Mouse (Mus musculus): Measurements from ENCODE around the gene Morn1. TPM values are rescaled to one million over a fixed set of nuclear protein-coding genes. Genes with fewer than 3 reads are reported as not detected.

The Morn1 gene
- polyA plus RNA-seq, 1 experiment from 2014 or later, result 6.1 TPM

- Histone ChIP-seq H3K27me3 (ENCODE audit: control insufficient read depth, insufficient read depth, low read length) (no peaks in the 10 kb centered on the region), H3K27ac (no peak overlapping the region), H3K36me3 (replicated peaks; ENCODE audit: control insufficient read depth, insufficient read depth) (no peaks in the 10 kb centered on the region), H3K9ac (no peak overlapping the region), H3K4me2 (replicated peaks) (no peak overlapping the region), H3K4me3 (replicated peaks; ENCODE audit: low read length) (no peak overlapping the region), H3K4me1 (replicated peaks; ENCODE audit: control insufficient read depth, insufficient read depth, low read length) (peaks cover 12% of the 10 kb centered on the region), H3K9me3 (ENCODE audit: control insufficient read depth, low read length) (no peaks in the 10 kb centered on the region)
- DNase-seq (ENCODE audit: low spot score) (no peak), ATAC-seq (ENCODE audit: low FRiP score) (no peak)
- 86% methylated on average over 12 of the region's 12 CpGs for WGBS
Observed at GRCm38 (mm10) chr4:155139281-155140045, 53.1 kb downstream of the Morn1 start.

- no peak overlapping the region for H3K4me3 ChIP-seq (replicated peaks; ENCODE audit: low read length)
- no peaks in the 10 kb centered on the region for H3K36me3 ChIP-seq (replicated peaks; ENCODE audit: control insufficient read depth, insufficient read depth)
- no peak overlapping the region for H3K4me2 ChIP-seq (replicated peaks)
- H3K27me3 ChIP-seq (ENCODE audit: control insufficient read depth, insufficient read depth, low read length), result no peaks in the 10 kb centered on the region
- no peak overlapping the region for H3K9ac ChIP-seq
- H3K27ac ChIP-seq, result no peak overlapping the region
- no peak for ATAC-seq (ENCODE audit: low FRiP score)
- DNase-seq (ENCODE audit: low spot score), result no peak
- peaks cover 19% of the 10 kb centered on the region for H3K4me1 ChIP-seq (replicated peaks; ENCODE audit: control insufficient read depth, insufficient read depth, low read length)
- WGBS, result 79% methylated on average over 2 of the region's 2 CpGs
- no peaks in the 10 kb centered on the region for H3K9me3 ChIP-seq (ENCODE audit: control insufficient read depth, low read length)
Observed at GRCm38 (mm10) chr4:155140150-155140549, 53.8 kb downstream of the Morn1 start.

DNA sequence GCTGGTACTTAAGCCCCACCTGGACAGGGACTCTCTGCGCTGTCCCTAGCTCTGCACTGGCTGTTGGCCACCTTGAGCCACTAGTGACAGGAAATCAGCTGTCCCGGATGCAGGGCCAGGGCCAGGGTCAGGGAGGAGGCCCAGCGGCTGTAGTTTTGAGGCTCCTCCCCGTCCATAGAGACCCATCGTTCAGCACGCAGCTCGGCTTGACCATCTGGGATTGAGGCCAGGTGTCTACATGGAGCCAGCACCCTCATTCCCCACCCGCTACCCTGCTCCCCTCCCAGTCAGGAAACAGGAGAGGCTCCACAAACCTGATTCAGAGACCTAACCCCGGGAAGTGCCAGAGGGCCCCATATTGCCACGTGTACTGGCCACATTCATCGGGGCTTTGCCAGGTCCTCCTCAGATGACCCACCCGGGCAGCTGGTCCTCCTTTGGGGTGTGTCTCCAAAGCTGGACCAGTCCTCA, 54.5 kb downstream of the Morn1 start:
- Histone ChIP-seq H3K4me3 (replicated peaks; ENCODE audit: low read length) (no peak overlapping the region), H3K9ac (no peak overlapping the region), H3K27ac (no peak overlapping the region), H3K9me3 (ENCODE audit: control insufficient read depth, low read length) (no peaks in the 10 kb centered on the region), H3K4me1 (replicated peaks; ENCODE audit: control insufficient read depth, insufficient read depth, low read length) (peaks cover 19% of the 10 kb centered on the region), H3K4me2 (replicated peaks) (no peak overlapping the region), H3K27me3 (ENCODE audit: control insufficient read depth, insufficient read depth, low read length) (no peaks in the 10 kb centered on the region), H3K36me3 (replicated peaks; ENCODE audit: control insufficient read depth, insufficient read depth) (no peaks in the 10 kb centered on the region)
- DNase-seq (ENCODE audit: low spot score) (no peak), ATAC-seq (ENCODE audit: low FRiP score) (no peak)
- WGBS, result 71% methylated on average over 12 of the region's 12 CpGs

DNA sequence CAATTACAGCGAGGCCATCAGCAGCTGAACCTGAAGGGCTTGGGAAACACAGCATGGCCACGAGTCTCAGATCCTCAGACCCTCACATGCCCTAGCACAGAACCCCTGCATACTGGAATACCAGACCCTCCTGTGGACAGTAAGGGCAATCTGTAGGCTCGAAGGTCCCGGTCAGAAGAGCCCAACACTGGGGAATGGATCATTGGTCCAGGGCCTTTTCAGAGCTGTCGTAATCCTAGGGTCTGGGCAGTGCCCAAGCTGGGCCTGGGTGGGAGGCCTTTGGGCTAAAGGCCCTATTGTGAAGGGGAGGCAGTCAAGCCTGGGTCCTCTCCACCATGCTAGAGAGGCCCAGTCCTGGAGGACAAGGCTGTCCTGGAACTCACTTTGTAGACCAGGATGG, 56.5 kb downstream of the Morn1 start:
- no peaks in the 10 kb centered on the region for H3K9me3 ChIP-seq (ENCODE audit: control insufficient read depth, low read length)
- peaks cover 19% of the 10 kb centered on the region for H3K4me1 ChIP-seq (replicated peaks; ENCODE audit: control insufficient read depth, insufficient read depth, low read length)
- no peaks in the 10 kb centered on the region for H3K27me3 ChIP-seq (ENCODE audit: control insufficient read depth, insufficient read depth, low read length)
- ATAC-seq (ENCODE audit: low FRiP score) (no peak), DNase-seq (ENCODE audit: low spot score) (no peak)
- no peaks in the 10 kb centered on the region for H3K36me3 ChIP-seq (replicated peaks; ENCODE audit: control insufficient read depth, insufficient read depth)
- WGBS, result 97% methylated on average over 5 of the region's 5 CpGs
- peak overlapping the region; percentile 82; the same call in 1 of the 2 replicates for H3K27ac ChIP-seq
- H3K4me2 ChIP-seq (replicated peaks), result no peak overlapping the region
- no peak overlapping the region for H3K4me3 ChIP-seq (replicated peaks; ENCODE audit: low read length)
- H3K9ac ChIP-seq, result no peak overlapping the region

GRCm38 (mm10) chr4:155143411-155143810, 57.0 kb downstream of the Morn1 start:
- no peak; the same call in 1 of the 2 replicates for ATAC-seq (ENCODE audit: low FRiP score)
- 43% methylated on average over 2 of the region's 2 CpGs for WGBS
- H3K27ac ChIP-seq, result peak overlapping the region; percentile 82
- no peaks in the 10 kb centered on the region for H3K36me3 ChIP-seq (replicated peaks; ENCODE audit: control insufficient read depth, insufficient read depth)
- H3K9me3 ChIP-seq (ENCODE audit: control insufficient read depth, low read length), result no peaks in the 10 kb centered on the region
- no peak overlapping the region for H3K4me3 ChIP-seq (replicated peaks; ENCODE audit: low read length)
- DNase-seq (ENCODE audit: low spot score), result no peak
- H3K27me3 ChIP-seq (ENCODE audit: control insufficient read depth, insufficient read depth, low read length), result no peaks in the 10 kb centered on the region
- no peak overlapping the region for H3K4me2 ChIP-seq (replicated peaks)
- 0 out of 2 replicates have a peak overlapping the region, but pooled peaks have one; percentile 28 for H3K9ac ChIP-seq
- peaks cover 19% of the 10 kb centered on the region for H3K4me1 ChIP-seq (replicated peaks; ENCODE audit: control insufficient read depth, insufficient read depth, low read length)

- no peaks in the 10 kb centered on the region for H3K9me3 ChIP-seq (ENCODE audit: control insufficient read depth, low read length)
- 38% methylated on average over 12 of the region's 12 CpGs for WGBS
- peaks cover 19% of the 10 kb centered on the region for H3K4me1 ChIP-seq (replicated peaks; ENCODE audit: control insufficient read depth, insufficient read depth, low read length)
- peak; percentile 74 for ATAC-seq (ENCODE audit: low FRiP score)
- H3K9ac ChIP-seq, result 0 out of 2 replicates have a peak overlapping the region, but pooled peaks have one; percentile 28
- H3K27me3 ChIP-seq (ENCODE audit: control insufficient read depth, insufficient read depth, low read length), result no peaks in the 10 kb centered on the region
- H3K4me3 ChIP-seq (replicated peaks; ENCODE audit: low read length), result no peak overlapping the region
- H3K4me2 ChIP-seq (replicated peaks), result no peak overlapping the region; the same call in 1 of the 2 replicates
- H3K36me3 ChIP-seq (replicated peaks; ENCODE audit: control insufficient read depth, insufficient read depth), result no peaks in the 10 kb centered on the region
- H3K27ac ChIP-seq, result peak overlapping the region; percentile 82
- peak; percentile 70 for DNase-seq (ENCODE audit: low spot score)
Observed at GRCm38 (mm10) chr4:155143871-155144502, 57.6 kb downstream of the Morn1 start.

DNA sequence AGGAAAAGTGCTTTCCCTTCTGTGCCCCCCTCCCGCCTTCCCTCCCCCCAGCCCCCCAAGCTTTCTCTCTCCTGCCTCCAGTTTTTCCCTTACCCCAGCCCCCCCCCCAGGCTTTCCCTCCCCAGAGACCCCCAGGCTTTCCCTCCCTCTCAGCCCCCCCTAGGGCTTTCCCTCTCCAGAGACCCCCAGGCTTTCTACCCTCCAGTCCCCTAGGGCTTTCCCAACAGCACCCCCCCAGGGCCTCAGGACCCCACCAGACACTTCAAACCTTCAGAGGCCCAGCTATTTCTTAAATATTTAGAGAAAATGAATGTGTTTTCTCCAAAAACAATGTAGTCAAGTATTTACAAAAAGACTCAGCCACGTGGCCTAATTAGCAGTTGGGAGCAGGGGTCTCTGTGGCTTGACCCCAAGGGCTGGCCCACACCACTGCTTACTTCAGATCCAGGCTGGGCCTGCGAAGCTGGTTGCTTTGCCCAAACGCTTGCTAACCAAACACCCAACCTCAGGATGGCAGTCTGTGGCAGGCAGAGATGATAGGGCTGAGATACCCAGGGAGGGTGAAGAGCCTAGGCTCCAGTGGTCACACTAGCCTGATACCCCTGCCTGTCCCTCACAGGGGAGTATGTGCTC, 58.3 kb downstream of the Morn1 start:
- no peak overlapping the region for H3K9ac ChIP-seq
- no peak for ATAC-seq (ENCODE audit: low FRiP score)
- no peak overlapping the region for H3K4me3 ChIP-seq (replicated peaks; ENCODE audit: low read length)
- no peaks in the 10 kb centered on the region for H3K36me3 ChIP-seq (replicated peaks; ENCODE audit: control insufficient read depth, insufficient read depth)
- 46% methylated on average over 4 of the region's 4 CpGs for WGBS
- no peak overlapping the region for H3K4me2 ChIP-seq (replicated peaks)
- no peak for DNase-seq (ENCODE audit: low spot score)
- peaks cover 19% of the 10 kb centered on the region for H3K4me1 ChIP-seq (replicated peaks; ENCODE audit: control insufficient read depth, insufficient read depth, low read length)
- H3K9me3 ChIP-seq (ENCODE audit: control insufficient read depth, low read length), result no peaks in the 10 kb centered on the region
- H3K27ac ChIP-seq, result peak overlapping the region; percentile 82
- no peaks in the 10 kb centered on the region for H3K27me3 ChIP-seq (ENCODE audit: control insufficient read depth, insufficient read depth, low read length)

DNA sequence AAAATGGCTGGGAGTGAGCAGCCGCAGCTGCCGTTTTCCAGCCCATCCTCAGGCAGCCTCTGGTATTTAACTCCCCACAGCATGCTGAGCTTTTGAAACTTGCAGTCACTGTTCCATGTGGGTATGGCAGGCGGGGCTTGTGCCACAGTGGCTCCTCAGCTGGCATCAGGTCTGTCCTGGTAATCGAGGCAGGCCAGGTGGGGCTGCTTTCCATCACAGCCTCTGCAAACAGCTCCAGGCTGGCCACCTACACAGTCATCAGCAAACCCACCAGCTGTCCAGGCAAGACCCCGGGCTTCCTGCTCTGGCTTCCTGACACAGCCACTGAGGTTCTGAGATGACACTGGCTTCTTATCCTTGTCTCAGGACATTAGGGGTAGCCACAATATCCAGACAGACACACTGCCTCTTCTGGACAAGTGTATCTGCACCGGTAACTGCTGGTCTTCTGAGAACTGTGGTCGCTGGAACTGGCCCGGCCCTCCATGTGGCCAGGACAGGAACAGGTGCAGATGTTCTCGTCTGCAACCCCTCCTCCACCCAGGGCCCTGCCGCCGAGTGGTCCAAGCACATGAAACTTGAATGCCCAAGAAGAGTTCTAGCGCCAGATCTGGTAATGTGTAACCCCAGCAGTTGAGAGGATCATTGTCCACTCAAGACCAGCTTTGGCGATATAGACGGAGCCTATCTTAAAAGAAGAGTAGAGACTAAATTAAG, 59.9 kb downstream of the Morn1 start:
- Histone ChIP-seq H3K9me3 (ENCODE audit: control insufficient read depth, low read length) (no peaks in the 10 kb centered on the region), H3K4me2 (replicated peaks) (no peak overlapping the region), H3K4me1 (replicated peaks; ENCODE audit: control insufficient read depth, insufficient read depth, low read length) (peaks cover 31% of the 10 kb centered on the region), H3K27ac (no peak overlapping the region), H3K4me3 (replicated peaks; ENCODE audit: low read length) (no peak overlapping the region), H3K36me3 (replicated peaks; ENCODE audit: control insufficient read depth, insufficient read depth) (no peaks in the 10 kb centered on the region), H3K9ac (no peak overlapping the region), H3K27me3 (ENCODE audit: control insufficient read depth, insufficient read depth, low read length) (no peaks in the 10 kb centered on the region)
- ATAC-seq (ENCODE audit: low FRiP score) (no peak), DNase-seq (ENCODE audit: low spot score) (no peak)
- WGBS, result 68% methylated on average over 14 of the region's 14 CpGs

DNA sequence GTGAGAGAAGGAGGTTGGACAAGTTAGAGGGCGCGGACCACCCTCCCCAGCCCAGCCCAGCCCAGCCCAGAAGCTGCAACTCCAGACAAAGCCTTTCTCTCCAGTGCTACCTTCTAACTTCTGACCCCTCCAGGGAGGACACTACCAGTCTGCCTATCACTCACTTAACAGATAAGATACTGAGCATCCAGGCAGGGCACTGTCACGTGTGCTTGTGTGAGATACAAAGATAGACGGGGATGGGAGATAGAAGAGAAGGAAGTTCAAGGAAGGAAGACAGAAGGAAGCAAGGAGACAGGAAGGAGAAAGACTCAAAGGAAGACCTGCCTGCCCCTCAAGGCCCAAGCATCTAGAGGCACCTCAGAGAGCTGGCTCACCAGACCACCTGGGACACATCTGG, 62.1 kb downstream of the Morn1 start:
- Histone ChIP-seq H3K27ac (no peak overlapping the region), H3K9ac (no peak overlapping the region), H3K36me3 (replicated peaks; ENCODE audit: control insufficient read depth, insufficient read depth) (no peaks in the 10 kb centered on the region), H3K4me3 (replicated peaks; ENCODE audit: low read length) (no peak overlapping the region), H3K27me3 (ENCODE audit: control insufficient read depth, insufficient read depth, low read length) (no peaks in the 10 kb centered on the region), H3K4me2 (replicated peaks) (no peak overlapping the region), H3K4me1 (replicated peaks; ENCODE audit: control insufficient read depth, insufficient read depth, low read length) (peaks cover 31% of the 10 kb centered on the region), H3K9me3 (ENCODE audit: control insufficient read depth, low read length) (no peaks in the 10 kb centered on the region)
- 92% methylated on average over 4 of the region's 4 CpGs for WGBS
- DNase-seq (ENCODE audit: low spot score) (no peak), ATAC-seq (ENCODE audit: low FRiP score) (no peak)
